Mouse (Mus musculus): ENCODE measurements around the gene Spout1. TPM values are rescaled to one million over a fixed set of nuclear protein-coding genes. Genes with fewer than 3 reads are reported as not detected.
"Not testable (repeated sequence)": the region's sequence is repeated elsewhere in the genome, so short reads cannot be mapped to it uniquely, and the experiment has no call there.

Spout1 gene
- total RNA-seq, 2 experiments from 2014 or later: 30.8 to 34.4 TPM

GRCm38 (mm10) chr2:30132801-30133612, 45.3 kb downstream of the Spout1 start:
- DNase-seq (ENCODE audit: low spot score in 2 of 2): no peak

DNA sequence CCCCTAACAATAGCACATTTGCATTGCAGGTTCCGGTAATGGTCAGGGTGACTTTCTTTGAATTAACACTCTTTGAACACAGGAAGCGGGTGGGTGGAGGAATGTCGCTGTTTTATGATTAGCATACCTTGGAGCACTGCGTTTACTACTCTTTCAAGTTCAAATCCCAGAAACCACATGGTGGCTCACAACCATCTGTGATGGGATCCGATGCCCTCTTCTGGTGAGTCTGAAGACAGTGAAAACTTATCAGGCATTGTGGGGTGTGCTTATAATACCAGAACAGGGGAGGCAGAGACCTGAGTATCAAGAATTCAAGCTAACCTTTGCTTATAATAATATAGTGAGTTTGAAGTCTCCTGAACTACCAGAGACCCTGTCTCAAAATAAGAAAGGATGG, 47.0 kb downstream of the Spout1 start:
- DNase-seq (ENCODE audit: low spot score in 2 of 2): not testable (repeated sequence)

DNA sequence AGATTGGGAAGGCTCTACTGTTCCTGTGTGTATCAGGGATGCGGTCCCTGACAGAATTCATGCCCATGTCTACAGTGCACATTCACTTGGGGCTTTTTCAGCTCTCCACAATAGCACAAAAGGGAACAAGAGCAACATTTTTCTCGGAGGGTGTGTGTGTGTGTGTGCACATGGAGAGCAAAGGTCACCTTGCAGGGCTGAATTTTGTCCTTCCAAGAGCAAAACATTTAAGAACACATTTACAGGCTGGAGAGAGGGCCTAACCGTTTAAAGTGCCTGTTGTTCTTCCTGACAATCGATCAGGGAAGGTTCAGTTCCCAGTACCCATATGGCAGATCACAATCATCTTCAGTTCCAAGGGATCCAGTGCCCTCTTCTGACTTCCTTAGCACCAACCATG, 48.1 kb downstream of the Spout1 start:
- no peak for DNase-seq (ENCODE audit: low spot score in 2 of 2)

DNA sequence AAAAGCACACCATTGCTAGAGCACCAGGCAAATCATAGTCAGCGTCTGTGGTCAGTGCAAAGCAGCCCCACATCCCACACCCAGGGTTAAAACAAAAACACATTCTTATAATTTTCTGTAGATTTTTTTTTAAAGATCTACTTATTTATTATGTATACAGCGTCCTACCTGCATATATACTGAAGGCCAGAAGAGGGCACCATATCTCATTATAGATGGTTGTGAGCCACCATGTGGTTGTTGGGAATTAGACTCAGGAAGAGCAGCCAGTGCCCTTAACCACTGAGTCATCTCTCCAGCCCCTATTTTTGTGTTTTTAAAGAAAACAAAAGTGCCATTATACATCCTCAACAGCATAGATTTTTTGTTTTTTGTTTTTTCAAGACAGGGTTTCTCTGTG, 49.5 kb downstream of the Spout1 start:
- peak in 1 of 2 experiments; percentile 44 for DNase-seq (ENCODE audit: low spot score in 2 of 2)

DNA sequence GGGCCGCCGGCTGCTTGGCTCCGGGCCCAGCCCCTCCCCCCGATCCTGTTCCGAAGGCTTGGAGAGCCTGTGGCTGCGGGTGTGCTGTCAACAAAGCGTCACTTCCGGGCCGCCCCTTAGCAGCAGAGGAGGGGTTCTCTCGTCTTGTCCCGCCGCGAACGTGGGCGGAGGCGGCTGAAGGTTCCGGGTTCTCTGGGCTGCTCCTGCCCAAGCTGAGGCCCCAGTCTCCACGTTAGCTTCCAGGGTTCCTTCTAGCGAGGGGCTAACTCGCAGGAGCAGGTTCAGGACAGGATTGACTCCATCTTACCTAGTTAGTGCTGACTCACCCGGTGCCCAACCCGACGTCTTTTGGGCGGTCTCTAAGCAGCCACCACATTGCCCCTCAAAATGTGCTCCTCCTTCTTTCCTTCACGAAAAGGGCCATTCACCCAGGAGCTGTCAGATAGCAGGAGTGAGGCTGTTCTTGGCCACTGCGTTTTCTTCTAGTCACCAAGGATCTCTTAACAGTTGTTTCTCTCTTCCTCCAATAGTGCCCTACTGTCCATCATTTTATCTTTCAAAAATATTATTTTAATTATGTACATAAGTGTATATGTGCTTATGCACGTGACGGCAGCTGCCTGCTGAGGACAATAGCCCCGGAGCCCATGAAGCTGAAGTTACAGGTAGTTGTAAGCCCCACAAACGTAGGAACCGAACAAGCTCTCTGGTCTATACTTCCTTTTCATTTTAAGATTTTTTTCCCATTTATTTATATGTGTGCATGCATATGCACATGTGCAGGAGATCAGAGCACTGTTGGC, 53.6 kb downstream of the Spout1 start, which contains the start of gene Zer1:
TSS of gene Zer1 (minus strand) at position 114 of the 803 bp plus-strand sequence.
- peak; percentile 95 to 96 for DNase-seq (ENCODE audit: low spot score in 2 of 2)

DNA sequence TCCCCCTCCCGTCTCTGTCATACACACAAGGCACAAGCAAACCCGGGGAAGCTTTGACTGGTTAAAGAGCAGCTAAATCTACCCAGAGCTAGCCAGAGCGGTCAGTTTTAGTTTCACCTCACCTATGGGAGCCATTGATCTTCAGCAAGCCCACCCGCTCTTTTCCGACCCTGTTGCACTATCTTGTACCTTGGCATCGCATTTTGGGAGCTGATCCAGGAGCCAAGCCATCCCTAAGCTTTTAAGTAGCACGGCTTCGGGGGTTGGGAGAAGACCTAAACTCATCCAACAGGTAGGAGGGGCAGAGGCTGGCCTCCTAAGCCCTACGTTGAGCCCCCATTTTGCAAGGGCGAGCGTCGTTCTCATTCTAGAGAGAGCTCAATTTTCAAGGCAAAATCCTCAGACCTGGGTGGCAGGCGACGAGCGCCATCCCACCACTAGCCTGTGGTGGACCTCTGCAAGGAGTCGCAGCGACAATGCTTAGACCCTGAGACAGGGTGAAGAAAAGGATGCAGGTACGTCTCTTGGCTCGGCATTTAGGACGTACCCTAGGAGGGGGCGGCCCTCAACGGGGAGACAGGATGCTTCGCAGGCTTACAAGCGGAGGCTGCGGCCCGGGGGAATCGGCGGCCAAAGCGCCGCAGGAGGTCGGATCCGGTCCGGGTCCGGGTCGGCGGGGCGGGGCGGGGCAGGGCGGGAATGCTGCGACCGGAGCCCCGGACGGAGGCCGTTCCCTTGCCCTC, 54.4 kb downstream of the Spout1 start:
- DNase-seq (ENCODE audit: low spot score in 2 of 2): peak; percentile 40 to 44

Other genes with a start within 250 kb of the Spout1 start
- gene Gle1, start 243.0 kb downstream of the Spout1 start, total RNA-seq (2021): 10 to 100 TPM; 44.8 to 47.3 TPM
- 1,000 to 10,000 TPM in 1 of 2 experiments, 100 to 1,000 TPM in 1; 959 to 1,004 TPM for gene Sptan1, start 212.9 kb downstream of the Spout1 start, total RNA-seq (2021)
- 10 to 100 TPM; 38.0 to 38.3 TPM for gene Wdr34, start 129.6 kb downstream of the Spout1 start, total RNA-seq (2021)
- gene Set, start 121.1 kb downstream of the Spout1 start, total RNA-seq (2021): 100 to 1,000 TPM; 185 to 190 TPM
- 1 to 10 TPM; 1.2 to 2.3 TPM for gene Pkn3, start 100.8 kb downstream of the Spout1 start, total RNA-seq (2021)
- gene Zdhhc12, start 84.8 kb downstream of the Spout1 start, total RNA-seq (2021): 10 to 100 TPM; 14.7 TPM
- gene Zer1, start 53.9 kb downstream of the Spout1 start, total RNA-seq (2021): 100 to 1,000 TPM; 160 to 173 TPM
- gene Tbc1d13, start 44.7 kb downstream of the Spout1 start, total RNA-seq (2021): 10 to 100 TPM; 71.7 to 74.4 TPM
- 10 to 100 TPM; 21.7 to 24.4 TPM for gene Endog, start 7.0 kb downstream of the Spout1 start, total RNA-seq (2021)
- gene Kyat1, start 27.4 kb upstream of the Spout1 start, total RNA-seq (2021): 10 to 100 TPM; 19.7 to 22.4 TPM
- 10 to 100 TPM; 66.5 to 72.5 TPM for gene Lrrc8a, start 59.3 kb upstream of the Spout1 start, total RNA-seq (2021)
- gene Gm28035, start 62.1 kb upstream of the Spout1 start, total RNA-seq (2021): 1 to 10 TPM; 6.7 to 7.3 TPM
- gene Phyhd1, start 87.7 kb upstream of the Spout1 start, total RNA-seq (2021): 10 to 100 TPM; 23.1 to 24.0 TPM
- not detected for gene Gm28038, start 102.6 kb upstream of the Spout1 start, total RNA-seq (2021)
- gene Dolk, start 107.9 kb upstream of the Spout1 start, total RNA-seq (2021): 10 to 100 TPM; 24.4 TPM
- 10 to 100 TPM; 19.4 to 20.5 TPM for gene Nup188, start 107.9 kb upstream of the Spout1 start, total RNA-seq (2021)
- 100 to 1,000 TPM; 241 to 246 TPM for gene Sh3glb2, start 180.9 kb upstream of the Spout1 start, total RNA-seq (2021)
- gene Miga2, start 185.8 kb upstream of the Spout1 start, total RNA-seq (2021): 100 to 1,000 TPM; 105 to 115 TPM
- 10 to 100 TPM; 29.3 to 30.2 TPM for gene Dolpp1, start 213.8 kb upstream of the Spout1 start, total RNA-seq (2021)
- gene Crat, start 237.4 kb upstream of the Spout1 start, total RNA-seq (2021): 10 to 100 TPM; 41.0 to 41.1 TPM
- 100 to 1,000 TPM; 147 to 150 TPM for gene Ptpa, start 237.6 kb upstream of the Spout1 start, total RNA-seq (2021)